Comparison of ENCODE assay signal across 8 mouse cellular contexts in genomic region chr11:24078706-24079316, GRCm38 (mm10). TPM values are rescaled to one million over a fixed set of nuclear protein-coding genes. Genes with fewer than 3 reads are reported as not detected.
A peak's percentile ranks its signal among the peaks of the same experiment; 100 is the strongest.
DNase-seq lines count a peak whose midpoint lies in the region; ATAC-seq and TF ChIP-seq lines count a peak whose summit lies in the region.

No protein-coding gene starts in this region.

- TF ChIP-seq CTCF in thymus, adult 2 months (IDR thresholded peaks at IDR 0.05; ENCODE audit: borderline replicate concordance, control insufficient read depth, extremely low read depth, insufficient read depth, low read length, poor library complexity) = no peak
- no peak for TF ChIP-seq CTCF in heart, postnatal 0 days (IDR thresholded peaks at IDR 0.05; ENCODE audit: low read depth)

- TF ChIP-seq EP300 in heart, postnatal 0 days (IDR thresholded peaks at IDR 0.05; ENCODE audit: low read depth) = no peak

- no peak for DNase-seq in thymus, adult 2 months
- no peak for DNase-seq in thymus, adult 18-20 months
- peak; percentile 58 for DNase-seq in embryo, embryonic 10 days (ENCODE audit: low spot score)
- peak; percentile 51 for DNase-seq in heart, postnatal 0 days (ENCODE audit: low spot score)
- DNase-seq in thymus, postnatal 4 days = peak; percentile 43
- no peak for DNase-seq in layer of hippocampus, adult 8-10 months (ENCODE audit: low spot score in 2 of 2)

- H3K27ac ChIP-seq in thymus, adult 2 months (ENCODE audit: control insufficient read depth, insufficient read depth, low read length) = no peak overlapping the region
- peak overlapping the region; percentile 84 for H3K27ac ChIP-seq in heart, postnatal 0 days (ENCODE audit: low read depth)
- peak overlapping the region; percentile 98 for H3K27ac ChIP-seq in limb, embryonic 12.5 days
- H3K27ac ChIP-seq in midbrain, embryonic 15.5 days = peak overlapping the region; percentile 97

- H3K9ac ChIP-seq in heart, postnatal 0 days (replicated peaks; ENCODE audit: low read depth, low read length) = peak overlapping the region; percentile 72
- peak overlapping the region; percentile 97 for H3K9ac ChIP-seq in limb, embryonic 12.5 days (replicated peaks)
- peak overlapping the region; percentile 93 for H3K9ac ChIP-seq in midbrain, embryonic 15.5 days

- under 1% methylated on average over 38 of the region's 38 CpGs for WGBS in thymus, adult 2 months
- under 1% methylated on average over 38 of the region's 38 CpGs for WGBS in heart, postnatal 0 days
- WGBS in limb, embryonic 12.5 days = under 1% methylated on average over 38 of the region's 38 CpGs
- WGBS in midbrain, embryonic 15.5 days = under 1% methylated on average over 38 of the region's 38 CpGs

- H3K4me1 ChIP-seq in thymus, adult 2 months (replicated peaks; ENCODE audit: control insufficient read depth, insufficient read depth, low read length) = peaks cover 36% of the 10 kb centered on the region
- H3K4me1 ChIP-seq in heart, postnatal 0 days (ENCODE audit: control insufficient read depth, insufficient read depth) = peaks cover 22% of the 10 kb centered on the region; the same call in 1 of the 2 replicates
- peaks cover 26% of the 10 kb centered on the region for H3K4me1 ChIP-seq in limb, embryonic 12.5 days (replicated peaks)
- peaks cover 33% of the 10 kb centered on the region for H3K4me1 ChIP-seq in midbrain, embryonic 15.5 days

- no peaks in the 10 kb centered on the region for H3K36me3 ChIP-seq in thymus, adult 2 months (ENCODE audit: control insufficient read depth, insufficient read depth, low read length)
- no peaks in the 10 kb centered on the region for H3K36me3 ChIP-seq in heart, postnatal 0 days (replicated peaks; ENCODE audit: control insufficient read depth, insufficient read depth, low read length)
- H3K36me3 ChIP-seq in limb, embryonic 12.5 days = no peaks in the 10 kb centered on the region
- no peaks in the 10 kb centered on the region for H3K36me3 ChIP-seq in midbrain, embryonic 15.5 days (replicated peaks)

- peak overlapping the region; percentile 98 for H3K4me2 ChIP-seq in heart, postnatal 0 days (ENCODE audit: low read depth, low read length)
- peak overlapping the region; percentile 94 for H3K4me2 ChIP-seq in limb, embryonic 12.5 days
- H3K4me2 ChIP-seq in midbrain, embryonic 15.5 days = peak overlapping the region; percentile 93

- no peak for ATAC-seq in heart, postnatal 0 days (ENCODE audit: insufficient read depth, low read depth)
- no peak for ATAC-seq in limb, embryonic 12.5 days (ENCODE audit: insufficient number of reproducible peaks, insufficient read depth, low FRiP score, low TSS enrichment, low read depth)
- ATAC-seq in midbrain, embryonic 15.5 days (replicated peaks) = no peak

- peak overlapping the region; percentile 5 for H3K4me3 ChIP-seq in thymus, adult 2 months (ENCODE audit: control insufficient read depth, insufficient read depth, low read length)
- H3K4me3 ChIP-seq in heart, postnatal 0 days (ENCODE audit: low read depth, low read length) = peak overlapping the region; percentile 70
- peak overlapping the region; percentile 88 for H3K4me3 ChIP-seq in limb, embryonic 12.5 days (replicated peaks)
- H3K4me3 ChIP-seq in midbrain, embryonic 15.5 days = peak overlapping the region; percentile 89

- H3K27me3 ChIP-seq in thymus, adult 2 months (ENCODE audit: control insufficient read depth, insufficient read depth, low read length) = peaks cover 26% of the 10 kb centered on the region; the same call in 1 of the 2 replicates
- peaks cover 13% of the 10 kb centered on the region for H3K27me3 ChIP-seq in heart, postnatal 0 days (ENCODE audit: control insufficient read depth, insufficient read depth, low read length)
- H3K27me3 ChIP-seq in limb, embryonic 12.5 days = no peaks in the 10 kb centered on the region
- H3K27me3 ChIP-seq in midbrain, embryonic 15.5 days (replicated peaks) = no peaks in the 10 kb centered on the region

- H3K9me3 ChIP-seq in heart, postnatal 0 days (replicated peaks; ENCODE audit: control insufficient read depth, low read length) = no peaks in the 10 kb centered on the region
- no peaks in the 10 kb centered on the region for H3K9me3 ChIP-seq in limb, embryonic 12.5 days
- H3K9me3 ChIP-seq in midbrain, embryonic 15.5 days = no peaks in the 10 kb centered on the region

- TF ChIP-seq POLR2A in thymus, adult 2 months (IDR thresholded peaks at IDR 0.05; ENCODE audit: control insufficient read depth, extremely low read depth, insufficient read depth, low read length, poor library complexity) = no peak

RNA-seq across cellular contexts. Expression of gene Bcl11a, which starts 1.0 kb away (rescaled TPM):
- polyA plus RNA-seq in thymus, adult 2 months (2012; rRNA removed) = 2.7 and 2.8 TPM in 2 replicates
- total RNA-seq in heart, postnatal 0 days (2014; rRNA removed; ENCODE audit: low replicate concordance) = 4.1 and 7.1 TPM in 2 replicates
- 7.4 and 8.2 TPM in 2 replicates for polyA plus RNA-seq in heart, postnatal 0 days (2015; fragmentation: Nextera tagmentation; extraction: Ambion mirVana)
- 103 and 109 TPM in 2 replicates for polyA plus RNA-seq in limb, embryonic 12.5 days (2016; fragmentation: Nextera tagmentation; extraction: Ambion mirVana)
- polyA plus RNA-seq in midbrain, embryonic 15.5 days (2015; fragmentation: Nextera tagmentation; extraction: Ambion mirVana) = 101 and 105 TPM in 2 replicates
- total RNA-seq in layer of hippocampus, adult 8-10 months (2022) = 100 to 1,000 TPM; 103 to 118 (median 109) TPM

RNA-seq across cellular contexts. Expression of gene A830031A19Rik, which starts 4.0 kb away (rescaled TPM):
- not detected in 2 replicates for polyA plus RNA-seq in thymus, adult 2 months (2012; rRNA removed)
- total RNA-seq in heart, postnatal 0 days (2014; rRNA removed; ENCODE audit: low replicate concordance) = not detected in 2 replicates
- polyA plus RNA-seq in heart, postnatal 0 days (2015; fragmentation: Nextera tagmentation; extraction: Ambion mirVana) = not detected in 2 replicates
- not detected in 2 replicates for polyA plus RNA-seq in limb, embryonic 12.5 days (2016; fragmentation: Nextera tagmentation; extraction: Ambion mirVana)
- polyA plus RNA-seq in midbrain, embryonic 15.5 days (2015; fragmentation: Nextera tagmentation; extraction: Ambion mirVana) = 0.23 TPM in 1 of 2 replicates, not detected in the other
- total RNA-seq in layer of hippocampus, adult 8-10 months (2022) = 1 to 10 TPM in 3 of 4 experiments, under 1 TPM in 1; 0.93 to 2.4 (median 1.6) TPM

Comparison
In these comparisons a context has a peak if more than half of its experiments do, and no peak if none do; other contexts are left out.
1. DNase-seq: peak in embryo, embryonic 10 days (single experiment), heart, postnatal 0 days (single experiment) and thymus, postnatal 4 days (single experiment); none in thymus, adult 2 months (single experiment), thymus, adult 18-20 months (0 of 2) and layer of hippocampus, adult 8-10 months (0 of 2).
2. H3K4me3 ChIP-seq: peak in every context shown above with its lines; median percentile 89 in midbrain, embryonic 15.5 days; 88 in limb, embryonic 12.5 days; 70 in heart, postnatal 0 days; 5 in thymus, adult 2 months.
3. RNA of gene Bcl11a, which starts 1.0 kb away (polyA plus RNA-seq): 103 to 109 TPM in limb, embryonic 12.5 days and 101 to 105 TPM in midbrain, embryonic 15.5 days; 7.4 to 8.2 TPM in heart, postnatal 0 days and 2.7 to 2.8 TPM in thymus, adult 2 months; every median in the first group is over 10 times any median in the second.
4. Peak in every context shown above with its lines, with median percentiles within 50 percentile points of each other: H3K4me2 ChIP-seq and H3K9ac ChIP-seq.